Mouse (Mus musculus) lung, postnatal 0 days (tissue): ENCODE measurements at regions not wholly inside any gene's neighbourhood (a gene's known extent, or its start where the extent isn't known, plus 50 kb on each side); places are given as distances from the start of the nearest gene placed in this dataset.

Source experiments
- ATAC-seq: fragments of 200-750 bp; cut with Nextera tagmentation; 2 replicates; pipeline ENCODE4 v1.8.0; 2017; ENCODE audit warnings: moderate library complexity
- DNase-seq: peaks from one replicate; pipeline ENCODE4 v3.0.0-alpha.2; 2016; ENCODE audit warnings: low spot score
- H3K27ac ChIP-seq: fragments of 300-500 bp; sonication (generic); 2 replicates; pipeline ENCODE4 v1.5.1; 2014; ENCODE audit warnings: antibody characterized with exemption, mild to moderate bottlenecking, low read length, mixed read lengths
- H3K27me3 ChIP-seq: fragments of 300-500 bp; sonication (generic); replicated peaks from 2 replicates; pipeline ENCODE4 v1.6.1; 2014; ENCODE audit warnings: low read length, mixed read lengths; ENCODE audit not compliant: insufficient read depth
- H3K36me3 ChIP-seq: fragments of 300-500 bp; sonication (generic); 2 replicates; pipeline ENCODE4 v1.6.1; 2014; ENCODE audit warnings: low read length, mixed read lengths; ENCODE audit not compliant: insufficient read depth
- H3K4me1 ChIP-seq: fragments of 300-500 bp; sonication (generic); 2 replicates; pipeline ENCODE4 v1.6.1; 2014; ENCODE audit warnings: antibody characterized with exemption, low read depth, low read length, mixed read lengths; ENCODE audit not compliant: insufficient read depth
- H3K4me2 ChIP-seq: fragments of 300-500 bp; sonication (generic); replicated peaks from 2 replicates; pipeline ENCODE4 v1.6.1; 2014; ENCODE audit warnings: low read depth, mild to moderate bottlenecking, low read length, moderate library complexity, mixed read lengths
- H3K4me3 ChIP-seq: fragments of 300-500 bp; sonication (generic); 2 replicates; pipeline ENCODE4 v1.5.1; 2014; ENCODE audit warnings: low read depth, low read length
- H3K9ac ChIP-seq: fragments of 300-500 bp; sonication (generic); replicated peaks from 2 replicates; pipeline ENCODE4 v1.6.1; 2014; ENCODE audit warnings: low read depth, mild to moderate bottlenecking
- H3K9me3 ChIP-seq: fragments of 300-500 bp; sonication (generic); 2 replicates; pipeline ENCODE4 v1.6.1; 2016; ENCODE audit warnings: low read length, mixed read lengths
- CTCF ChIP-seq: IDR thresholded peaks from 2 replicates; pipeline ENCODE4 v1.5.1; 2016; ENCODE audit warnings: antibody characterized with exemption, mild to moderate bottlenecking
- EP300 ChIP-seq: IDR thresholded peaks from 2 replicates; pipeline ENCODE4 v1.6.1; 2016; ENCODE audit warnings: antibody characterized with exemption, mild to moderate bottlenecking, control low read depth
- WGBS: fragments of 180-500 bp; shearing (Covaris S2); extraction: QIAGEN DNeasy Blood & Tissue Kit; methylation state at CpG from one replicate; pipeline ENCODE4 v1.1.7; 2014; 5-methylcytosine and 5-hydroxymethylcytosine counted together

DNA sequence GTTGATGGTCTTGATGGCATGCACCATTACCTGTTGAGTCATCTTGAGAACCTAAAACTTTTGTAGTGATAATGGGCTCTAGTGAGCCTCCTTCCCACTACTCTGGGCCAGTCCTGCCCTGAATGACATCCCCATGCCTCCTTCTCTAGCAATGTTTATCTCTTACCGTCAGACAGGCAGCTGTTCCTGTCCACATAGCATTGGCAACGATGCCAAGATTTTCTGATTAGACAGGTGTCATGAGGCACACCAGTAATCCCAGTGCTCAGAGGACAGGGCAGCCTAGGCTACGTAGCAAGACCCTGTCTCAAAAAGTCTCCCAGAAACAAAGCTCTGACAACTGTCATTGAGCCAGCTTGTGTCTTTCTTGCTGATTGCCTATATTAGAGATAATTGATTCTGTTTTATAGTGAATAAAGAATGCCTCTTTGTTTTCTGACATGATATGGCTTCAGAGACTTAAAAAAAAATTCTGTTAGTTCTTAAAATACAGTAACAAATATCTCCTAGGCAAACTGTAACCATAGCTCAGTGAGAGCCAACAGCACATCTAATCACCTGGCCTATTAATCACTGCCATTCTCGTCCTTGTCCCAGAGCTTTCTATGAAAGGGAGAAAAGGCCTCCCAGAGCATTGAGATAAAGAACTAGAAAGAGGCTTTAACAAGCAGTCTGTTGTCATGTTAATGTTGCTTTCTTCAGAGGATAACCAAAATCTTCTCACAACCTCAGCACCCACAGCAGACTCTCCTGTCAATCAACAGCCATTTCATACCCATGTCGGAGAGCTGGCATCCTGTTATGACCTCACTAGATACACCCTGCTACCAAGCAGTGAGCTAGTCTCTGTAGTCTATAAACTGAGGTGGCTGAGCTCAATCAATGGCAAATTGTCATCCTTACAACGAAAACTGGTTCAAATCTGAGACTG, 122.9 kb upstream of the Cited2 start:
- Histone ChIP-seq H3K9ac (no peak overlapping the region), H3K9me3 (no peaks in the 10 kb centered on the region), H3K4me2 (no peak overlapping the region), H3K4me1 (no peaks in the 10 kb centered on the region; the same call in 1 of the 2 replicates), H3K27me3 (no peaks in the 10 kb centered on the region), H3K4me3 (no peak overlapping the region), H3K27ac (no peak overlapping the region), H3K36me3 (no peaks in the 10 kb centered on the region)
- TF ChIP-seq CTCF (no peak), EP300 (no peak)
- ATAC-seq (no peak), DNase-seq (no peak)
- WGBS: 48% methylated on average over 6 of the region's 6 CpGs

DNA sequence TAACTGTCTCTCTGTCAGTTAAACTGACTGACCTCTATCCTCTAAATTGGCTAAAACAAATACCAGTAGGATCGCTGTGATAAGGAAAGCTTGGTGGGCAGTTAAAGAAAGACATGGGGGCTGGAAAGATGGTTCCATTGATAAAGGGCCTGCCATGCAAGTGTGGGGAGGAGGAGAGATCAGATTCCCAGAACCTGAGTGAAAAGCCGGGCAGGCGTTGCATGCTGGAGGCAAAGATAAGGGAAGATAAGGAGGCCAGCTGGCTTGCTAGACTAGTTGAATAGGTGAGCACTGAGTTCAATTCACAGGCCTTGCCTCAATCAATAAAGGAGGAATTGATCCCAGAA, 122.3 kb upstream of the Cited2 start:
- no peak overlapping the region for H3K4me2 ChIP-seq
- no peak overlapping the region for H3K27ac ChIP-seq
- no peak overlapping the region for H3K4me3 ChIP-seq
- ATAC-seq (no peak), DNase-seq (no peak)
- H3K4me1 ChIP-seq: no peaks in the 10 kb centered on the region; the same call in 1 of the 2 replicates
- 62% methylated on average over 3 of the region's 3 CpGs for WGBS
- no peaks in the 10 kb centered on the region for H3K9me3 ChIP-seq
- H3K9ac ChIP-seq: no peak overlapping the region
- H3K36me3 ChIP-seq: no peaks in the 10 kb centered on the region
- TF ChIP-seq EP300: no peak
- TF ChIP-seq CTCF: no peak
- no peaks in the 10 kb centered on the region for H3K27me3 ChIP-seq

DNA sequence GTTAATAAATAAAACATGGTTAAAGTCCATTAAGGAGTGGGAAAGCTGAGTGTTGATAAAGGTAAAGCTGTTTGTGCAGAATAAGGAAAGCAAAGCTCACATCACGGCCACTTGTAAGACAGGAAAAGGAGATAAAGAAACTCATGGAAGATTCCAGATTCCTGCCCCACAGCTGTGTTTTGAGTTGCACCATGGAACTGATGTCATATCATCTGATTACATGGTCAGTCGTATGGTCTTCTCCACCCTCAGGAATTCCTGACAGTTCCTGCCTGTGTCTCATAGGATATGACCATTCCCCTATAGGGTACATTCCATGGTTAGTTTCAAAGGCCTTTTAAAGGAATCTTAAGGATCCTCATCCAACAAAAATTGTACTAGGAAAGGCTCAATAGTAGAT, 120.6 kb upstream of the Cited2 start:
- H3K9ac ChIP-seq: no peak overlapping the region
- WGBS: 33% methylated on average over 2 of the region's 2 CpGs
- H3K9me3 ChIP-seq: no peaks in the 10 kb centered on the region
- no peaks in the 10 kb centered on the region; the same call in 1 of the 2 replicates for H3K4me1 ChIP-seq
- no peaks in the 10 kb centered on the region for H3K36me3 ChIP-seq
- DNase-seq (peak; percentile 13), ATAC-seq (no peak)
- H3K4me2 ChIP-seq: no peak overlapping the region
- no peak overlapping the region for H3K27ac ChIP-seq
- TF ChIP-seq EP300: no peak
- no peak for TF ChIP-seq CTCF
- H3K4me3 ChIP-seq: no peak overlapping the region
- no peaks in the 10 kb centered on the region for H3K27me3 ChIP-seq

DNA sequence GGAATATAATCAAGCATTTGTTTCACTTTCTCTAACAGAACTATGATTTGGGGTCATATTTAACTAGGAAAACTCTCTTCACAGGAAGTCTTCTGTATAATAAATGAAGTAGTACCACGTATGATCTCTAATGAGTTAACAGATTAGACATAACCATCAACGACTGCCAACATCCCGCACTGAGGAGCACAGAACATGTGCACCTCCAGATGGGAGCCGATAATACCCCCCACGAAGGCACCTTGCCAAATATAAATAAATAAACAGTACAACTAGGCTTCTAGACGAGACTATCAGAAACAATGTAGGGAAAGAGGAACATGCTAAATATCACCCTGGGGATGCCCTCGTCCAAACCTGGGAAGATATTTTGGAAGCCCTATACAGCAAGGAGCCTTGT, 114.8 kb upstream of the Cited2 start:
- Histone ChIP-seq H3K36me3 (no peaks in the 10 kb centered on the region), H3K27me3 (no peaks in the 10 kb centered on the region), H3K4me3 (no peak overlapping the region), H3K27ac (no peak overlapping the region), H3K9me3 (no peaks in the 10 kb centered on the region), H3K9ac (no peak overlapping the region), H3K4me2 (no peak overlapping the region), H3K4me1 (no peaks in the 10 kb centered on the region)
- no peak for ATAC-seq
- TF ChIP-seq CTCF (no peak), EP300 (no peak)
- 39% methylated on average over 7 of the region's 7 CpGs for whole genome bisulfite sequencing
- DNase-seq: no peak

DNA sequence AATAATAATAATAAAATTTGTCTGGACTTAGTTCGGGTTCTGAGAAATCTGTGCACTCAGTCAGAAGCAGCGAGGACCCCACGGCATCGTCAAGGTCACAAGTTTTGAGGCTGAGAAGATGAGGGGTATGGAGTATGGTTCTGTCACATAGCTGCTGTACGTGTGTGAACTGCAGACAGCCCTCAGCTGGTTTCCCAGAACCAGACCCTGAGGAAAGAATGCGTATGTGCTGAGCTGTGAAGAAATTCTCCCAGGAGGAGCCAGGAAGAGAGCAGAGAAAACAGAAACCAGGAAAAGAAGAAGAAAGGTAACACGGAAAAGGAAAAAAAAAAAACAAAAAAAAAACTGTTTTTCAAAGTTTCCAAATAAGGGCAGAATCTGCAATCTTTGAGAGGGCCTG, 112.4 kb upstream of the Cited2 start:
- no peak overlapping the region for H3K4me3 ChIP-seq
- H3K27me3 ChIP-seq: no peaks in the 10 kb centered on the region
- no peak overlapping the region for H3K9ac ChIP-seq
- no peak for TF ChIP-seq EP300
- no peak for TF ChIP-seq CTCF
- H3K9me3 ChIP-seq: no peaks in the 10 kb centered on the region
- H3K4me1 ChIP-seq: no peaks in the 10 kb centered on the region
- H3K4me2 ChIP-seq: no peak overlapping the region
- ATAC-seq (peak; percentile 66), DNase-seq (peak; percentile 58)
- H3K27ac ChIP-seq: no peak overlapping the region
- 55% methylated on average over 7 of the region's 7 CpGs for WGBS
- H3K36me3 ChIP-seq: no peaks in the 10 kb centered on the region

DNA sequence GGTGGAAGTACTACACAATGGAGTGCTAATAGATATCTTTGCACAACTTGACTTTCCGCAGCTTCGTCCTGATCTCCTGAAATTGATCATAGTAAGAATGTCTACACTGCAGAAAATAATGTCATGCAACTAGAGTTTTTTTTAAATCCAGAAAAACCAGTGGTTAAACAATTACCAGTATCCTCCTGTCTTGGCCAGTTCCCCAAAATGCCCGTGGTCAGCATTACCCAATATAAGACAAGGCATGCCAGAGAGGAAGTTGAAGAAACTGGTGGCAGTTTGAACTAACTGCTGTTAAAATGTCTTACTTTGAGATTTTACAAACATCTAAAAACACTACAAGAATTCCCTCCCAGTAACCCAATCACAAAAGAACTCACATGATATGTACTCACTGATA, 109.7 kb upstream of the Cited2 start:
- H3K27ac ChIP-seq: no peak overlapping the region
- H3K4me3 ChIP-seq: no peak overlapping the region
- 63% methylated on average over 3 of the region's 3 CpGs for WGBS
- ATAC-seq (no peak), DNase-seq (peak; percentile 40)
- no peak overlapping the region for H3K4me2 ChIP-seq
- H3K4me1 ChIP-seq: no peaks in the 10 kb centered on the region
- H3K9ac ChIP-seq: no peak overlapping the region
- TF ChIP-seq CTCF: no peak
- TF ChIP-seq EP300: no peak
- no peaks in the 10 kb centered on the region for H3K36me3 ChIP-seq
- no peaks in the 10 kb centered on the region for H3K27me3 ChIP-seq
- no peaks in the 10 kb centered on the region for H3K9me3 ChIP-seq
